Comparison of ENCODE assay signal across 29 mouse cellular contexts in the genomic region with DNA sequence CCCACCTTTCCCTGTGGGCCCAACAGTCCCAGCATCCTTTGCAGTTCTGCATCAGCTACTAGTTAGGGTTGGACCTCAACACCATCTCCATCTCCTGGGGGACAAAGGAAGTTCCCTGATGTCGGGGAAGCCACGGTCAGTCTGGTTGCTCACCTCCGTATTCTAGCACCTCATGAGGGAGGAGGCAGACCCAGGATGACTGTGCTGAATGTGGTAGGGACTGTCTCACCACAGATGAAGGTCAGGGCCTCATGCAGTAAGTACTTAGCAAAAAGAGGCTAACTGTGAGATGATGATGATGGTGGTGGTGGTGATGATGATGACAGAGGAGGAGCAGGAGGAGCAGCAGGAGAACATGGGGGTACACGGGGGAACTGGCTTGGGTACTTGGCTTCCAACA.
A peak's percentile ranks its signal among the peaks of the same experiment; 100 is the strongest.
DNase-seq lines count a peak whose midpoint lies in the region; ATAC-seq and TF ChIP-seq lines count a peak whose summit lies in the region.
"Had no signal": no experiment of that assay in that cellular context is flagged by ENCODE, and none has a peak within 500 bp of the region (broad histone marks: within the 10 kb centered on the region; RNA-seq: fewer than 3 reads in every experiment).

No protein-coding gene starts in this region.

- no peak overlapping the region for H3K4me3 ChIP-seq in hindbrain, postnatal 0 days (ENCODE audit: low read length)
- no peak overlapping the region for H3K4me3 ChIP-seq in hindbrain, embryonic 14.5 days (replicated peaks; ENCODE audit: low read length)
- H3K4me3 ChIP-seq in brown adipose tissue, adult 24 weeks (ENCODE audit: insufficient read depth, low read depth, low read length): no peak overlapping the region
- H3K4me3 ChIP-seq in stomach, embryonic 16.5 days (replicated peaks; ENCODE audit: low read length): no peak overlapping the region
- H3K4me3 ChIP-seq: embryonic facial prominence, embryonic 10.5 days; embryonic facial prominence, embryonic 15.5 days; forebrain, embryonic 12.5 days; heart, embryonic 12.5 days; hindbrain, embryonic 15.5 days; limb, embryonic 12.5 days; midbrain, embryonic 12.5 days; myocyte; neural tube, embryonic 12.5 days had no signal

- H3K27me3 ChIP-seq in hindbrain, postnatal 0 days (ENCODE audit: insufficient read depth, low read length): no peaks in the 10 kb centered on the region
- no peaks in the 10 kb centered on the region for H3K27me3 ChIP-seq in hindbrain, embryonic 14.5 days (ENCODE audit: control insufficient read depth, insufficient read depth, low read length)
- H3K27me3 ChIP-seq in stomach, embryonic 16.5 days (ENCODE audit: control insufficient read depth, insufficient read depth, low read length): no peaks in the 10 kb centered on the region
- H3K27me3 ChIP-seq: embryonic facial prominence, embryonic 15.5 days; forebrain, embryonic 12.5 days; heart, embryonic 12.5 days; hindbrain, embryonic 15.5 days; limb, embryonic 12.5 days; midbrain, embryonic 12.5 days; neural tube, embryonic 12.5 days had no signal

- TF ChIP-seq CTCF in hindbrain, postnatal 0 days (IDR thresholded peaks at IDR 0.05; ENCODE audit: low read depth): no peak

- H3K9ac ChIP-seq in hindbrain, postnatal 0 days (replicated peaks; ENCODE audit: low read length): 0 out of 2 replicates have a peak overlapping the region, but pooled peaks have one; percentile 17
- H3K9ac ChIP-seq in hindbrain, embryonic 14.5 days: no peak overlapping the region
- no peak overlapping the region for H3K9ac ChIP-seq in stomach, embryonic 16.5 days (ENCODE audit: low read length)
- H3K9ac ChIP-seq: embryonic facial prominence, embryonic 15.5 days; forebrain, embryonic 12.5 days; forebrain, postnatal 0 days; heart, embryonic 12.5 days; hindbrain, embryonic 15.5 days; limb, embryonic 12.5 days; neural tube, embryonic 12.5 days had no signal

- WGBS in hindbrain, postnatal 0 days: 86% methylated on average over 4 of the region's 4 CpGs
- 86% methylated on average over 4 of the region's 4 CpGs for WGBS in hindbrain, embryonic 14.5 days
- 86% methylated on average over 4 of the region's 4 CpGs for WGBS in stomach, embryonic 16.5 days

- no peak for DNase-seq in hindbrain, postnatal 0 days (ENCODE audit: low spot score)
- no peak for DNase-seq in hindbrain, embryonic 14.5 days (ENCODE audit: low spot score)
- DNase-seq in 416B (ENCODE audit: low read depth): peak; percentile 18
- DNase-seq in left cerebral cortex, postnatal 36 days (ENCODE audit: low spot score in 2 of 2): no peak
- DNase-seq in adrenal gland, postnatal 10 days: no peak
- DNase-seq: adrenal gland, postnatal 36 days; B cell, adult 2 months; cerebellum, adult 8-10 months; cerebellum, postnatal 25 days; forebrain, postnatal 0 days; gastrocnemius, postnatal 14 days; kidney, adult 11 months; kidney, postnatal 14 days; liver, postnatal 0 days; lung, postnatal 14 days; thymus, adult 2 months; thymus, postnatal 36 days had no signal

- no peak overlapping the region for H3K27ac ChIP-seq in hindbrain, postnatal 0 days
- no peak overlapping the region for H3K27ac ChIP-seq in hindbrain, embryonic 14.5 days
- peak overlapping the region; percentile 46; the same call in 1 of the 2 replicates for H3K27ac ChIP-seq in brown adipose tissue, adult 24 weeks (replicated peaks; ENCODE audit: low read depth, low read length)
- H3K27ac ChIP-seq in stomach, embryonic 16.5 days (ENCODE audit: low read length): peak overlapping the region; percentile 85
- H3K27ac ChIP-seq: embryonic facial prominence, embryonic 15.5 days; forebrain, embryonic 12.5 days; hindbrain, embryonic 15.5 days; limb, embryonic 12.5 days; midbrain, embryonic 12.5 days; neural tube, embryonic 12.5 days had no signal

- no peak for ATAC-seq in hindbrain, postnatal 0 days
- no peak for ATAC-seq in hindbrain, embryonic 14.5 days (ENCODE audit: low FRiP score)
- no peak for ATAC-seq in stomach, embryonic 16.5 days (ENCODE audit: insufficient read depth, low FRiP score)
- ATAC-seq: forebrain, postnatal 0 days; liver, postnatal 0 days had no signal

- intact Hi-C loops in left cerebral cortex, postnatal 36 days (cut with DNase I): no loop called here

- H3K4me1 ChIP-seq in hindbrain, postnatal 0 days (ENCODE audit: insufficient read depth, low read length): 0 out of 2 replicates have a peak, but pooled peaks cover 5% of the 10 kb centered on the region
- H3K4me1 ChIP-seq in hindbrain, embryonic 14.5 days (replicated peaks; ENCODE audit: control insufficient read depth, insufficient read depth, low read length): 0 out of 2 replicates have a peak, but pooled peaks cover 4% of the 10 kb centered on the region
- peaks cover 2% of the 10 kb centered on the region for H3K4me1 ChIP-seq in brown adipose tissue, adult 24 weeks (ENCODE audit: control insufficient read depth, insufficient read depth, insufficient read length, low read length)
- H3K4me1 ChIP-seq in stomach, embryonic 16.5 days (ENCODE audit: control insufficient read depth, insufficient read depth, low read length): peaks cover 29% of the 10 kb centered on the region
- H3K4me1 ChIP-seq: midbrain, embryonic 12.5 days; neural tube, embryonic 12.5 days had no signal

- H3K36me3 ChIP-seq in hindbrain, postnatal 0 days (ENCODE audit: insufficient read depth, low read length): peaks cover 20% of the 10 kb centered on the region
- H3K36me3 ChIP-seq in hindbrain, embryonic 14.5 days (replicated peaks; ENCODE audit: control insufficient read depth, insufficient read depth): peaks cover 29% of the 10 kb centered on the region
- H3K36me3 ChIP-seq in stomach, embryonic 16.5 days (ENCODE audit: control insufficient read depth, insufficient read depth, low read length): no peaks in the 10 kb centered on the region
- H3K36me3 ChIP-seq: embryonic facial prominence, embryonic 15.5 days had no signal

- H3K9me3 ChIP-seq in hindbrain, postnatal 0 days (ENCODE audit: low read length): no peaks in the 10 kb centered on the region
- H3K9me3 ChIP-seq in hindbrain, embryonic 14.5 days (ENCODE audit: control insufficient read depth, low read length): no peaks in the 10 kb centered on the region
- H3K9me3 ChIP-seq in stomach, embryonic 16.5 days (replicated peaks; ENCODE audit: control insufficient read depth, low read length): no peaks in the 10 kb centered on the region
- H3K9me3 ChIP-seq: embryonic facial prominence, embryonic 10.5 days; embryonic facial prominence, embryonic 15.5 days; forebrain, embryonic 12.5 days; heart, embryonic 12.5 days; hindbrain, embryonic 15.5 days; limb, embryonic 12.5 days; midbrain, embryonic 12.5 days; neural tube, embryonic 12.5 days had no signal

- no peak overlapping the region for H3K4me2 ChIP-seq in hindbrain, postnatal 0 days (ENCODE audit: low read depth, low read length)
- H3K4me2 ChIP-seq in hindbrain, embryonic 14.5 days (replicated peaks): no peak overlapping the region
- no peak overlapping the region for H3K4me2 ChIP-seq in stomach, embryonic 16.5 days (ENCODE audit: low read depth, low read length)
- H3K4me2 ChIP-seq: embryonic facial prominence, embryonic 15.5 days; forebrain, embryonic 12.5 days; heart, embryonic 12.5 days; hindbrain, embryonic 15.5 days; limb, embryonic 12.5 days; liver, embryonic 11.5 days; midbrain, embryonic 12.5 days; neural tube, embryonic 12.5 days had no signal

Comparison
In these comparisons a context has a peak if more than half of its experiments do, and no peak if none do; other contexts are left out.
1. H3K27ac ChIP-seq: peak in brown adipose tissue, adult 24 weeks (single experiment) and stomach, embryonic 16.5 days (single experiment); none in hindbrain, postnatal 0 days (single experiment) and hindbrain, embryonic 14.5 days (single experiment).